Mouse (Mus musculus): ENCODE measurements around the gene Ddx31. TPM values are rescaled to one million over a fixed set of nuclear protein-coding genes. Genes with fewer than 3 reads are reported as not detected.
A peak's percentile ranks its signal among the peaks of the same experiment; 100 is the strongest.

Ddx31 gene
- polyA plus RNA-seq, 1 experiment: 10.5 TPM

DNA sequence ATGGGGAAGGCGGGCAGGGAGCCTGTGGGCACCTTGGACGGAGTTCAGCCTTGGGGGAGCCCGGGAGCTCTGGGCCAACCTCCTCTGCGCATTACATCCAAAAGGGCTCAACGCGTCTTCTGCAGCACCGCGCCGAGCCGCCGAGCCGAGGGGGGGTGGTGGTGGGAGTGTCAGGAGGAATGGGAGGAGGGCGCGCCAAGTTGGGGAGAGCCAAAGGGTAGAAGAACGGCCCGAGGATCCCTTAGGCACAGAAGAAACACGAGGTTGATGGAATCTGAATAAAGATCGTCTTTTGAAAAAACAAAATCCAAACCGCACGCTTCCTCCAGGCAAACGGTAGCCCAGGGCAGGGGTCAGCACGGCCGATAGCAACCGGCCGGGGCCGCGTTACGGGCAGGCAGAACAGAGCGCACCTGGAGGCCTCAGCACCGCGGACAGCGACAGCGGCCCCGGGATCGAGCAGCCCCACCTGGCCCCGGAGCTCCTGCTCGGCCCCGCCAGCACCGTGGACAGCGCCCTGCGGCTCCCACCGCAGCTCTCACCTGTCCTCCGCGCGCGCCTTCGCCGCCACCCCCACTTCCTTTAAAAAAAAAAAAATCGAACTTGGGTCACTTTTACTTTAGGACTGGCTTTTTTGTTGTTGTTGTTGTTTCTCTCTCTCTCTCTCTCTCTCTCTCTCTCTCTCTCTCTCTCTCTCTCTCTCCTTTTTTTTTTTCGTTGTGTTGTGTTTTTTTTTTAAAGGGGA, 75.7 kb downstream of the Ddx31 start:
- no peak for TF ChIP-seq POLR2A (IDR thresholded peaks at IDR 0.05; ENCODE audit: borderline replicate concordance, low read depth, low read length)
- TF ChIP-seq CTCF (IDR thresholded peaks at IDR 0.05; ENCODE audit: low read depth, low read length): no peak
- Histone ChIP-seq H3K4me1 (ENCODE audit: control insufficient read depth, insufficient read depth, low read length) (no peaks in the 10 kb centered on the region), H3K27ac (ENCODE audit: insufficient read depth, low read depth, low read length) (no peak overlapping the region), H3K4me3 (ENCODE audit: insufficient read depth, low read length) (no peak overlapping the region)

DNA sequence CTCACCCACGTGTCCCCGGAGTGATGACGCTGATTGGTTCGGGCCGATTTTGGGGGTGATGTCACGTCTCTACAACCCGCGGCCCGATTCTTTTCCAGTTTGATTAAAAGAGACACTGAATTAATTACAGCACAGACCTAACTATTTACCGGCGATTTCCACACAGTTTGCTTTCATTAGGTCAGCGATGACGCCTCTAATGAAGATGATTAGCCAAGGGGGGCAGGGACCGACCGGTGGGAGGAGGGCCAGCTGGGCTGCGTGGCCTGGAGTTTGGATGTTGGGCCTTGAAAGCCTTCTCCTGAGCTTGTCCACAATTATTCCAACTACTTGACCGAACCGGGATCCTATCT, 76.3 kb downstream of the Ddx31 start, which contains the start of gene Barhl1:
Gene Barhl1 (minus strand): TSS at position 156 of the 353 bp plus-strand sequence.
- Histone ChIP-seq H3K4me3 (ENCODE audit: insufficient read depth, low read length) (peak within 1 kb of the TSS; percentile 22; the same call in 1 of the 2 replicates), H3K27ac (ENCODE audit: insufficient read depth, low read depth, low read length) (no peak within 1 kb of the TSS)
- TF ChIP-seq POLR2A (IDR thresholded peaks at IDR 0.05; ENCODE audit: borderline replicate concordance, low read depth, low read length): no peak
- TF ChIP-seq CTCF (IDR thresholded peaks at IDR 0.05; ENCODE audit: low read depth, low read length): no peak

DNA sequence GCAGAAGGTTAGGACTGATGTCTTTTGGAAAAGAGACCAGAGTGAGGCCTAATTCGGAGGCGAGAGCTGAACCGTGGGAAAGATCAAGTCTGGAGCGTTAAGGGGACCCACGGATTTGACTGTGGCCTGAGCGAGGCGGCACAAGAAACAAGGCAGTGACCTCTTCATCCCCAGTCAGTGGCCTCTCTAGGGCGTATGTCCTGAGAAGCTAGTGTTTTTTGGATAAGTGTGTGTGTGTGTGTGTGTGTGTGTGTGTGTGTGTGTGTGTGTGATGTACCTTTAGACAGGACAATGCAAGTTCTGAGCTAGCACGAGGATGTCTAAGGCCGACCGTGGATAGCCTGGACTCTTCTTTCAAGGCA, 76.9 kb downstream of the Ddx31 start:
- H3K4me1 ChIP-seq (ENCODE audit: control insufficient read depth, insufficient read depth, low read length): no peaks in the 10 kb centered on the region
- TF ChIP-seq CTCF (IDR thresholded peaks at IDR 0.05; ENCODE audit: low read depth, low read length) (no peak), POLR2A (IDR thresholded peaks at IDR 0.05; ENCODE audit: borderline replicate concordance, low read depth, low read length) (no peak)
- H3K27ac ChIP-seq (ENCODE audit: insufficient read depth, low read depth, low read length): no peak overlapping the region
- H3K4me3 ChIP-seq (ENCODE audit: insufficient read depth, low read length): no peak overlapping the region

More for the DNA sequence above, 76.3 kb downstream of the Ddx31 start, which contains the start of gene Barhl1:
- no peaks in the 10 kb centered on the region for H3K4me1 ChIP-seq (ENCODE audit: control insufficient read depth, insufficient read depth, low read length)

DNA sequence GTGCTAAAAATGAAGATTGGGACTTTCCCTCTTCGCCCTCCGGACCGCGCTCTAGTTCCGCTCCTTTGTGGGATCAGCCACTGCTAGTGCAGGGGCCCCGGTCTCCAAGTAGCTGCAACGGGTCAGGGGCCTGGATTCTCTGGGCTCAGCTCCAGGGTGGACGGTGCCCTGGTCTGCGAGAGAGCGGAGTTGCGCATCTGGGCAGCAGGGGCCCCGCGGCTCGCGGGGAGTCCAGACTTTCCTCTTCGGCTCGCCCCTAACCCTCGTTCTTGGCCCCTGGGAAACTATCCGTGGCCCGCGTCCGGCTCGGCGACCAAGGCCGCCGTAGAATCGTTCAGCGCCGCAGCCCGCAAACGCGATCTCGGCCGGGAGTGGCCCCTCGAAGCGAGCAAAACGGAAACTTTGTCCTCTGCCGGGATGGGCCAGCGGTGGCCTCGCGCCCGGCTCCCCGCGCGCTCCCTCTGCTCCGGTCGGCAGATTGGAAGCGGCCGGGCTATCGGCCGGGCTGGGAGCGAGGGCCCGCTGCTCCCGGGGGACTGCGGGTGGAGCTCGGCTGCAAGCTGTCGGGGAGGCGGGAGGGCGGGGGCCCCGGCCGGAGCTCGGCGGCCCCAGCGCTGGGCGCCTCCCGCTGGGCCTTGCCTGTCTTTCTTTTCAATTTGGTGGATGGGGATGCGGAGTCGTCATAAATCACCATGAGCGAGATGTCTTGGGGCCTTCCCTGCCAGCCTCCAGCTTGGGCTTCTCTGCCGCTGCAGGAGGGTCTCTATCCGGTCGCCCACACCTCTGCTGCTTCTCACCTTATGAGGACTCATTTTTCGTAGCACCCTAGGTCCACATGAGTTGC, 77.5 kb downstream of the Ddx31 start:
- no peaks in the 10 kb centered on the region for H3K4me1 ChIP-seq (ENCODE audit: control insufficient read depth, insufficient read depth, low read length)
- no peak for TF ChIP-seq POLR2A (IDR thresholded peaks at IDR 0.05; ENCODE audit: borderline replicate concordance, low read depth, low read length)
- TF ChIP-seq CTCF (IDR thresholded peaks at IDR 0.05; ENCODE audit: low read depth, low read length): no peak
- no peak overlapping the region for H3K27ac ChIP-seq (ENCODE audit: insufficient read depth, low read depth, low read length)
- peak overlapping the region; percentile 22; the same call in 1 of the 2 replicates for H3K4me3 ChIP-seq (ENCODE audit: insufficient read depth, low read length)

DNA sequence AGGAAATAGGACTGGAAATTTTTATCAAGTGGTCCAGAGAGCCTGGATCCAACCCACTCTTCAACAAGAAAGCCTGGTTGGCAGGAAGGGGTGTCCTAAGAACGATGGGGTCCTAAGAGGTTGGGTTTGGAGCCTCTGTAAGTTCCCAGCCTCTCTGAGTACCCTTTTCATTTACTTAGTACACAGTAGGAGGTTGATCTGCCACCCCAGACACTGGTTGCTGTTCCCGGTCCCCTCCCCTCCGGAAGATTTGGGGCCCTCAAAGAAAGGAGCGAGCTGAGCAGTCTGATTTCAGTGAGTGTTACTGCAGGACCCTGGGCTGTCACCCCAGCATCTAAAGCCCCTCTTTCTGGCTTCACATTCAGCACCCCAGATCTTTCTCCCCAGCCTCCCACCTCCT, 78.8 kb downstream of the Ddx31 start:
- Histone ChIP-seq H3K4me1 (ENCODE audit: control insufficient read depth, insufficient read depth, low read length) (no peaks in the 10 kb centered on the region), H3K4me3 (ENCODE audit: insufficient read depth, low read length) (no peak overlapping the region), H3K27ac (ENCODE audit: insufficient read depth, low read depth, low read length) (no peak overlapping the region)
- TF ChIP-seq POLR2A (IDR thresholded peaks at IDR 0.05; ENCODE audit: borderline replicate concordance, low read depth, low read length) (no peak), CTCF (IDR thresholded peaks at IDR 0.05; ENCODE audit: low read depth, low read length) (no peak)

DNA sequence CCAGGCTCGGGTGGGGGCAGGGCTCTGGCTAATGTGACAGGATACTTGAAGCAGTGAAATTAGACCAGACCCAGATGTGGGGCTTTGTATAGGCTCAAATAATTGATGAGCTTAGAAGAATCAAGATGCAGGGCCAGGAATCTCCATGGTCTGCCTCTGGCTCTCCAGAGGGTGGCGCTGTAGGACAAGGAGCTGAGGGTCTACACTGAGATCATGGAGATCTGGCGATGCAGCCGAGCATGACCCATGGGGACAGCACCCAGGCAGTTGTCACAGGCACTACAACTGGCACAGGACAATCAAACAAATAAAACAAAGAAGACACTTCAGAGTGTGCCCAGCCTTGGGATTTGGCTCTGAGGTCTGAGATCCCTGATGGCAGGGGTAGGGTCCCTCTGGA, 83.7 kb downstream of the Ddx31 start:
- TF ChIP-seq CTCF (IDR thresholded peaks at IDR 0.05; ENCODE audit: low read depth, low read length) (peak; percentile 68), POLR2A (IDR thresholded peaks at IDR 0.05; ENCODE audit: borderline replicate concordance, low read depth, low read length) (no peak)
- no peak overlapping the region for H3K27ac ChIP-seq (ENCODE audit: insufficient read depth, low read depth, low read length)
- no peak overlapping the region for H3K4me3 ChIP-seq (ENCODE audit: insufficient read depth, low read length)
- H3K4me1 ChIP-seq (ENCODE audit: control insufficient read depth, insufficient read depth, low read length): no peaks in the 10 kb centered on the region

DNA sequence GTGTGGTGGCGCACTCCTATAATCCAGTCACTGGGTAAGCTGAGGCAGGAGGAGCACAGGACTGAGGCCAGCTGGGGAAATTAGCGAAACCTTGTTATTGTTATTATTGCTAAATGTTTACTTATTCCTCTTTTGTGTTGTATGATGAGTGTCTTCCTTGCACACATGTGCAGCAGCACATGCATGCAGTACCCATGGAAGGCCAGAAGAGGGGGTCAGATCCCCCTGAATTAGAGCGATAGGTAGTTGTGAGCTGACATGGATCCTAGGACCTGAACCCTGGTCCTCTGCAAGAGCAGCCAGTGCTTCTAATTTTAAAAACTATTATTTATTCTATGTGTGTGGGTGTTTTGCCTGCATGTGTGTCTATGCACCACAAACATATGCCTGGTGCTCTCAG, 90.4 kb downstream of the Ddx31 start:
- no peak overlapping the region for H3K4me3 ChIP-seq (ENCODE audit: insufficient read depth, low read length)
- no peak overlapping the region for H3K27ac ChIP-seq (ENCODE audit: insufficient read depth, low read depth, low read length)
- H3K4me1 ChIP-seq (ENCODE audit: control insufficient read depth, insufficient read depth, low read length): no peaks in the 10 kb centered on the region
- TF ChIP-seq POLR2A (IDR thresholded peaks at IDR 0.05; ENCODE audit: borderline replicate concordance, low read depth, low read length): no peak
- no peak for TF ChIP-seq CTCF (IDR thresholded peaks at IDR 0.05; ENCODE audit: low read depth, low read length)

DNA sequence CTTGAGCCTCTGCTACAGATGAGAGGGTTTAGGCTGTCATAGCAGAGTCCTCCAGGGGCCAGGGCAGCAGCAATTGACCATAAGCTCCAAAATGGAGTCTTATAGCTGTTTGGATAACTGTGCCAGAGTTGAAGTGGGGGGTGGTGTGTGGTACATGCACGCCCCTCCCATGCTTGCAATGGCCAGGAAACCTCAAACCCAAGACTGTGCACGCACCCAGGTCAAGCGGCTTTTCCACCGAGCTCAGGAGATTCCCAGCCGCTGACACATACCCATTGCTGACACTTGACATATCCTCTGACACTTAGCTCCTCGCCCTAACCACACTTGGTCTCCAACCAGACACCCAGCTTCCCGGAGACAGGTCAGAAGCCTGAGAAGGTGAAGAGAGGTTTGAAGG, 98.8 kb downstream of the Ddx31 start:
- TF ChIP-seq POLR2A (IDR thresholded peaks at IDR 0.05; ENCODE audit: borderline replicate concordance, low read depth, low read length) (no peak), CTCF (IDR thresholded peaks at IDR 0.05; ENCODE audit: low read depth, low read length) (no peak)
- Histone ChIP-seq H3K4me1 (ENCODE audit: control insufficient read depth, insufficient read depth, low read length) (no peaks in the 10 kb centered on the region), H3K27ac (ENCODE audit: insufficient read depth, low read depth, low read length) (no peak overlapping the region), H3K4me3 (ENCODE audit: insufficient read depth, low read length) (no peak overlapping the region)

DNA sequence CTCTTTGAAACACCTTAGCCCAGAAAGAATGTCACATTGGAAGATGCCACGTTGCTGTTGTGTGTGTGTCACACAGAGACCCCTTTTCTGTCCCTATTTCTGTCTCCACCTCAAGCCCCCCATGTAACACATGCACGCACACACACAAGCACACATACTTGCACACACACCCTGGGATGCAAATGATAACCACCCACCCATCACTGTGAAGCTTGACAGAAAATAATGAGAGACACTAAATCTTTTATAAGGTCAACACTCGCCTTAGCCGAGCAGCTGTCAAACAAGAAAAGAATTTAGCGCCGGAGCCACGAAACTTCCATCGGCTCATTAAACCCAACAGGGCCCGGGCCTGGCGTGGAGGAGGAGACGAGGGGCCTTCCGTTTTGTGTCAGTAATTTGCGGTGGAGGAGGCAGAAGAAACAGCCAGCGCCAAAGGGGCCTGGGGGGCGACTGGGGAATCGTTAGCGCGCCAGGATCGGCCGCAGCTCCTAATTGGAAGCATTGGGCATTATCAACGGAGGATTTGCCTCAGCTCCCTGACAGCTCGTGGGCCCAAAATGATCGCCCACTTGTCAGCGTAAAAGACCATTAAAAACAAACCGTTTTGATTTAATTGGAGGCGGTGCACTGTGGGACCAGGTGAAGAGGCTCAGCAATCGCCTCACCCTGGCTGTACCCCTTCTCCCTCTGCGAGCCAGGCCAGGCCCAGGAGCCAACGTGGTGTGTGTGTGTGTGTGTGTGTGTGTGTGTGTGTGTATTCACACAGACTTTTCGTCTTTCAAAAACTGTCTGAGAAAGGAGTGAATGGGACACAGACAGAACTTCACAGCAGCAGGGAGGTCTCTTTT, 103.7 kb downstream of the Ddx31 start:
- Histone ChIP-seq H3K4me1 (ENCODE audit: control insufficient read depth, insufficient read depth, low read length) (no peaks in the 10 kb centered on the region), H3K4me3 (ENCODE audit: insufficient read depth, low read length) (no peak overlapping the region), H3K27ac (ENCODE audit: insufficient read depth, low read depth, low read length) (no peak overlapping the region)
- TF ChIP-seq POLR2A (IDR thresholded peaks at IDR 0.05; ENCODE audit: borderline replicate concordance, low read depth, low read length) (no peak), CTCF (IDR thresholded peaks at IDR 0.05; ENCODE audit: low read depth, low read length) (no peak)

All from bone marrow macrophage, adult 2 months (primary cell).